Mouse (Mus musculus) stomach, adult 2 months (tissue): Measurements from ENCODE around the gene Spaca1. TPM values are rescaled to one million over a fixed set of nuclear protein-coding genes. Genes with fewer than 3 reads are reported as not detected.

Source experiments
- polyA plus RNA-seq: library from polyadenylated mRNA; depleted of rRNA; stranded (reverse); fragments of >200 nt; gene quantifications from 2 replicates; pipeline ENCODE4 v1.2.3, GENCODE M21; 2012; rRNA removed

Spaca1 gene
- polyA plus RNA-seq, result 0.17 TPM in 1 of 2 replicates, not detected in the other

DNA sequence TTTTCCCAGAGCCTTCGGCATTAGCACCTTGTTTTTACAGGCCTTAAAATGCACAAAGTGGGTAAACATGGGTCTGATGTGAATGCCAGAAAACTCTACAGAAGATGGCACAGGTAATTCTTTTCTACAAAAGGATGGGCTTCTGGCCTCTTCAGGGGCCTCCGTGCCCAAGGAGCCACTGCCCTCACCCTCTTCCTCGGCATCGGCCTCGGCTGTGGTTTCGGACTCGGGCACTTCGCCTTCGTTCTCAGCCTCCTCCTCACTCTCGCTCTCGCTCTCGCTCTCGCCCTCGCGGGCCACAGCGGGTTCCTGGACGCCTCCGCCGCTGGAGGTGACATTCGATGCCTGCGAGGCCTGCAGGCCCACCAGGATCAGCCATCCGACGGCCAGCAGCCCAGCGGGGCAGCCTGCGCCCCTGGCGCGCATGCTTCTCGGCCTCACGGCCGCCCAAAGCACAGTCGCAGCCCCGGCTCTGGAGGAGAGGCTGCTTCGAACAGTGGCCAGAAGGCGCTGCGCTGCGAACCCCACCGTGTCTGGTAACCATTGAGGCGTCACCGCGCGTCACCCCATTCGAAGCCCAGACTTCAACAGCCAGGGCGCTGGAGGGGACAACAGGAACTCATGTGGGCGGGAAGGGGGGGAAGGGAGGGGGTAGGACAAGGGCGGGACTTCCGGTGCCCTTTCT is at the start of gene Spaca1:
Spaca1 (minus strand) TSS at position 621 of the 685 bp plus-strand sequence.

Other genes with a start within 250 kb of the Spaca1 start
- 0.05 and 0.15 TPM in 2 replicates for gene Cnr1, start 125.6 kb downstream of the Spaca1 start, polyA plus RNA-seq